Mouse (Mus musculus) forebrain, embryonic 10.5 days (tissue): ENCODE measurements around the gene Ext2. TPM values are rescaled to one million over a fixed set of nuclear protein-coding genes. Genes with fewer than 3 reads are reported as not detected.

Source experiments
- DNase-seq: peaks from one replicate; pipeline ENCODE4 v3.0.0-alpha.2; 2017; ENCODE audit warnings: low spot score; ENCODE audit errors: extremely low spot score
- H3K27ac ChIP-seq: fragments of 300-500 bp; sonication (generic); 2 replicates; pipeline ENCODE4 v1.5.1; 2016; ENCODE audit warnings: mild to moderate bottlenecking
- H3K27me3 ChIP-seq: fragments of 300-500 bp; sonication (generic); 2 replicates; pipeline ENCODE4 v1.6.1; 2016; ENCODE audit warnings: mild to moderate bottlenecking; ENCODE audit not compliant: poor library complexity, severe bottlenecking
- H3K36me3 ChIP-seq: fragments of 300-500 bp; sonication (generic); replicated peaks from 2 replicates; pipeline ENCODE4 v1.6.1; 2016; ENCODE audit warnings: mild to moderate bottlenecking, moderate library complexity
- H3K4me1 ChIP-seq: fragments of 300-500 bp; sonication (generic); 2 replicates; pipeline ENCODE4 v1.6.1; 2016
- H3K4me3 ChIP-seq: fragments of 300-500 bp; sonication (generic); 2 replicates; pipeline ENCODE4 v1.5.1; 2016; ENCODE audit warnings: mild to moderate bottlenecking, moderate library complexity
- H3K9me3 ChIP-seq: fragments of 300-500 bp; sonication (generic); 2 replicates; pipeline ENCODE4 v1.6.1; 2016; ENCODE audit warnings: mild to moderate bottlenecking, moderate library complexity
- WGBS: fragments of 180-500 bp; shearing (Covaris S2); methylation state at CpG from one replicate; pipeline ENCODE4 v1.1.7; 2016; 5-methylcytosine and 5-hydroxymethylcytosine counted together
- polyA plus RNA-seq: library from polyadenylated mRNA; unstranded; fragments of >200 nt; fragmentation: Nextera tagmentation; extraction: Ambion mirVana; gene quantifications from 2 replicates; pipeline ENCODE4 v1.2.1, GENCODE M21; 2016

Ext2 gene
- polyA plus RNA-seq, 1 experiment from 2014 or later = 64.6 TPM

- peaks cover 97% of the 10 kb centered on the region for H3K36me3 ChIP-seq
- no peak overlapping the region for H3K4me3 ChIP-seq
- no peak overlapping the region for H3K27ac ChIP-seq
- H3K27me3 ChIP-seq = no peaks in the 10 kb centered on the region
- DNase-seq = no peak
- H3K4me1 ChIP-seq = no peaks in the 10 kb centered on the region
- WGBS = 90% methylated on average over 4 of the region's 4 CpGs
- no peaks in the 10 kb centered on the region for H3K9me3 ChIP-seq
These were observed 16.6 kb upstream of the Ext2 start for GRCm38 (mm10) chr2:93838931-93839330.

- WGBS = 70% methylated on average over 13 of the region's 13 CpGs
- H3K9me3 ChIP-seq = no peaks in the 10 kb centered on the region
- no peak overlapping the region for H3K27ac ChIP-seq
- no peak overlapping the region for H3K4me3 ChIP-seq
- no peak for DNase-seq
- no peaks in the 10 kb centered on the region for H3K4me1 ChIP-seq
- peaks cover 72% of the 10 kb centered on the region for H3K36me3 ChIP-seq
- no peaks in the 10 kb centered on the region for H3K27me3 ChIP-seq
These were observed 13.9 kb upstream of the Ext2 start for GRCm38 (mm10) chr2:93836232-93836785.

GRCm38 (mm10) chr2:93835596-93835995 is 13.2 kb upstream of the Ext2 start:
- 85% methylated on average over 11 of the region's 11 CpGs for WGBS
- H3K4me3 ChIP-seq = no peak overlapping the region
- DNase-seq = no peak
- no peaks in the 10 kb centered on the region for H3K4me1 ChIP-seq
- H3K27me3 ChIP-seq = no peaks in the 10 kb centered on the region
- no peak overlapping the region for H3K27ac ChIP-seq
- H3K9me3 ChIP-seq = no peaks in the 10 kb centered on the region
- H3K36me3 ChIP-seq = peaks cover 65% of the 10 kb centered on the region

GRCm38 (mm10) chr2:93823519-93823918 is 1.2 kb upstream of the Ext2 start:
- Histone ChIP-seq H3K27ac (no peak overlapping the region), H3K27me3 (no peaks in the 10 kb centered on the region), H3K4me1 (peaks cover 15% of the 10 kb centered on the region), H3K9me3 (no peaks in the 10 kb centered on the region), H3K36me3 (peaks cover 12% of the 10 kb centered on the region), H3K4me3 (no peak overlapping the region)
- peak; percentile 69 for DNase-seq
- 19% methylated on average over 8 of the region's 8 CpGs for WGBS

GRCm38 (mm10) chr2:93817791-93818190 is 4.6 kb downstream of the Ext2 start:
- Histone ChIP-seq H3K4me1 (peaks cover 15% of the 10 kb centered on the region), H3K9me3 (no peaks in the 10 kb centered on the region), H3K4me3 (no peak overlapping the region), H3K36me3 (peaks cover 19% of the 10 kb centered on the region), H3K27ac (no peak overlapping the region), H3K27me3 (no peaks in the 10 kb centered on the region)
- DNase-seq = no peak
- 93% methylated on average over 5 of the region's 5 CpGs for WGBS

GRCm38 (mm10) chr2:93813343-93813742 is 9.0 kb downstream of the Ext2 start:
- Histone ChIP-seq H3K27ac (no peak overlapping the region), H3K36me3 (peaks cover 47% of the 10 kb centered on the region), H3K4me1 (no peaks in the 10 kb centered on the region), H3K9me3 (no peaks in the 10 kb centered on the region), H3K27me3 (no peaks in the 10 kb centered on the region), H3K4me3 (no peak overlapping the region)
- 92% methylated on average over 22 of the region's 22 CpGs for WGBS
- DNase-seq = no peak

- Histone ChIP-seq H3K9me3 (no peaks in the 10 kb centered on the region), H3K27ac (no peak overlapping the region), H3K4me3 (no peak overlapping the region), H3K27me3 (no peaks in the 10 kb centered on the region), H3K4me1 (no peaks in the 10 kb centered on the region), H3K36me3 (peaks cover 61% of the 10 kb centered on the region)
- peak; percentile 62 for DNase-seq
- WGBS = 35% methylated on average over 4 of the region's 4 CpGs
These were observed 10.6 kb downstream of the Ext2 start for GRCm38 (mm10) chr2:93811812-93812211.

GRCm38 (mm10) chr2:93809931-93810330 is 12.4 kb downstream of the Ext2 start:
- Histone ChIP-seq H3K36me3 (peaks cover 80% of the 10 kb centered on the region), H3K27ac (no peak overlapping the region), H3K4me1 (no peaks in the 10 kb centered on the region), H3K9me3 (no peaks in the 10 kb centered on the region), H3K27me3 (no peaks in the 10 kb centered on the region), H3K4me3 (no peak overlapping the region)
- 8% methylated on average over 2 of the region's 2 CpGs for WGBS
- no peak for DNase-seq

GRCm38 (mm10) chr2:93808071-93808470 is 14.3 kb downstream of the Ext2 start:
- WGBS = 91% methylated on average over 5 of the region's 5 CpGs
- H3K4me3 ChIP-seq = no peak overlapping the region
- peaks cover 89% of the 10 kb centered on the region for H3K36me3 ChIP-seq
- H3K27ac ChIP-seq = no peak overlapping the region
- DNase-seq = no peak
- H3K9me3 ChIP-seq = no peaks in the 10 kb centered on the region
- no peaks in the 10 kb centered on the region for H3K4me1 ChIP-seq
- H3K27me3 ChIP-seq = no peaks in the 10 kb centered on the region

GRCm38 (mm10) chr2:93807440-93807839 is 14.9 kb downstream of the Ext2 start:
- peaks cover 88% of the 10 kb centered on the region for H3K36me3 ChIP-seq
- no peak overlapping the region for H3K27ac ChIP-seq

GRCm38 (mm10) chr2:93806487-93807201 is 15.7 kb downstream of the Ext2 start:
- Histone ChIP-seq H3K4me3 (no peak overlapping the region), H3K27ac (no peak overlapping the region), H3K36me3 (peaks cover 89% of the 10 kb centered on the region), H3K27me3 (no peaks in the 10 kb centered on the region), H3K4me1 (no peaks in the 10 kb centered on the region), H3K9me3 (no peaks in the 10 kb centered on the region)
- WGBS = 90% methylated on average over 6 of the region's 6 CpGs
- no peak for DNase-seq

More at GRCm38 (mm10) chr2:93807440-93807839, 14.9 kb downstream of the Ext2 start:
- DNase-seq = no peak
- Histone ChIP-seq H3K27me3 (no peaks in the 10 kb centered on the region), H3K4me1 (no peaks in the 10 kb centered on the region), H3K9me3 (no peaks in the 10 kb centered on the region), H3K4me3 (no peak overlapping the region)
- 90% methylated on average over 8 of the region's 8 CpGs for WGBS

- Histone ChIP-seq H3K4me3 (no peak overlapping the region), H3K27me3 (no peaks in the 10 kb centered on the region), H3K4me1 (no peaks in the 10 kb centered on the region), H3K27ac (no peak overlapping the region), H3K36me3 (peaks cover 82% of the 10 kb centered on the region), H3K9me3 (no peaks in the 10 kb centered on the region)
- 89% methylated on average over 4 of the region's 4 CpGs for WGBS
- DNase-seq = no peak
These were observed 16.8 kb downstream of the Ext2 start for GRCm38 (mm10) chr2:93805523-93805922.

- H3K4me1 ChIP-seq = no peaks in the 10 kb centered on the region
- peaks cover 81% of the 10 kb centered on the region for H3K36me3 ChIP-seq
- H3K27me3 ChIP-seq = no peaks in the 10 kb centered on the region
- no peak overlapping the region for H3K27ac ChIP-seq
- no peaks in the 10 kb centered on the region for H3K9me3 ChIP-seq
- 78% methylated on average over 5 of the region's 5 CpGs for WGBS
- no peak for DNase-seq
- no peak overlapping the region for H3K4me3 ChIP-seq
These were observed 17.3 kb downstream of the Ext2 start for GRCm38 (mm10) chr2:93805066-93805465.
